Mouse (Mus musculus) olfactory bulb, adult 2 months (tissue): Measurements from ENCODE around the gene Samd4b. TPM values are rescaled to one million over a fixed set of nuclear protein-coding genes. Genes with fewer than 3 reads are reported as not detected.
A peak's percentile ranks its signal among the peaks of the same experiment; 100 is the strongest.

Source experiments
- H3K27ac ChIP-seq: fragments of 200-500 bp; 2 replicates; pipeline ENCODE4 v1.5.1; 2012; ENCODE audit warnings: low read depth, low read length; ENCODE audit not compliant: insufficient read depth
- H3K4me1 ChIP-seq: fragments of 200-500 bp; 2 replicates; pipeline ENCODE4 v1.6.1; 2012; ENCODE audit warnings: low read length; ENCODE audit not compliant: control insufficient read depth, insufficient read depth
- H3K4me3 ChIP-seq: fragments of 200-500 bp; 2 replicates; pipeline ENCODE4 v1.5.1; 2012; ENCODE audit warnings: mild to moderate bottlenecking, low read depth, low read length, moderate library complexity; ENCODE audit not compliant: insufficient read depth
- CTCF ChIP-seq: fragments of 200-500 bp; IDR thresholded peaks from 2 replicates; pipeline ENCODE4 v1.5.1; 2012; ENCODE audit warnings: low read depth, mild to moderate bottlenecking, low read length, moderate library complexity; ENCODE audit not compliant: insufficient read depth
- POLR2A ChIP-seq: fragments of 200-500 bp; IDR thresholded peaks from 2 replicates; pipeline ENCODE4 v1.6.1; 2012; ENCODE audit warnings: mild to moderate bottlenecking, low read depth, low read length, moderate library complexity; ENCODE audit not compliant: insufficient read depth
- WGBS: fragments of 180-500 bp; shearing (Covaris S2); methylation state at CpG from one replicate; pipeline ENCODE4 v1.1.7; 2018; 5-methylcytosine and 5-hydroxymethylcytosine counted together
- polyA plus RNA-seq: library from polyadenylated mRNA; stranded (reverse); fragments of >200 nt; gene quantifications from 2 replicates; pipeline ENCODE4 v1.2.4, GENCODE M21; 2012; ENCODE audit warnings: low replicate concordance; ENCODE audit not compliant: missing spikeins, insufficient read depth, insufficient read length

Samd4b gene
- polyA plus RNA-seq, 1 experiment, result not detected

GRCm38 (mm10) chr7:28476191-28476590 is 121.8 kb downstream of the Samd4b start:
- TF ChIP-seq POLR2A (no peak), CTCF (no peak)
- H3K4me3 ChIP-seq, result no peak overlapping the region
- H3K27ac ChIP-seq, result no peak overlapping the region
- WGBS, result 92% methylated on average over 6 of the region's 6 CpGs
- no peaks in the 10 kb centered on the region for H3K4me1 ChIP-seq

- Histone ChIP-seq H3K27ac (no peak overlapping the region), H3K4me1 (peaks cover 20% of the 10 kb centered on the region), H3K4me3 (peak overlapping the region; percentile 8; the same call in 1 of the 2 replicates)
- TF ChIP-seq POLR2A (no peak), CTCF (no peak)
- WGBS, result 32% methylated on average over 59 of the region's 63 CpGs
Observed at GRCm38 (mm10) chr7:28467213-28467751, 130.7 kb downstream of the Samd4b start.

GRCm38 (mm10) chr7:28466721-28467212 is 131.2 kb downstream of the Samd4b start:
- Histone ChIP-seq H3K4me3 (no peak overlapping the region), H3K4me1 (peaks cover 20% of the 10 kb centered on the region), H3K27ac (no peak overlapping the region)
- WGBS, result 59% methylated on average over 40 of the region's 40 CpGs
- TF ChIP-seq CTCF (no peak), POLR2A (no peak)

GRCm38 (mm10) chr7:28464416-28465212 is 133.3 kb downstream of the Samd4b start:
- WGBS, result 41% methylated on average over 10 of the region's 10 CpGs
- TF ChIP-seq CTCF (no peak), POLR2A (peak; percentile 52; the same call in 1 of the 2 replicates)
- peak overlapping the region; percentile 84 for H3K27ac ChIP-seq
- peak overlapping the region; percentile 50 for H3K4me3 ChIP-seq
- peaks cover 23% of the 10 kb centered on the region for H3K4me1 ChIP-seq

GRCm38 (mm10) chr7:28462769-28463168 is 135.2 kb downstream of the Samd4b start:
- Histone ChIP-seq H3K27ac (no peak overlapping the region), H3K4me1 (peaks cover 26% of the 10 kb centered on the region), H3K4me3 (no peak overlapping the region)
- 93% methylated on average over 2 of the region's 2 CpGs for WGBS
- TF ChIP-seq POLR2A (no peak), CTCF (no peak)

- TF ChIP-seq POLR2A (no peak), CTCF (no peak)
- peaks cover 13% of the 10 kb centered on the region; the same call in 1 of the 2 replicates for H3K4me1 ChIP-seq
- WGBS, result 88% methylated on average over 5 of the region's 5 CpGs
- no peak overlapping the region for H3K27ac ChIP-seq
- no peak overlapping the region for H3K4me3 ChIP-seq
Observed at GRCm38 (mm10) chr7:28460361-28460760, 137.6 kb downstream of the Samd4b start.

- Histone ChIP-seq H3K27ac (no peak overlapping the region), H3K4me3 (peak overlapping the region; percentile 98), H3K4me1 (peaks cover 8% of the 10 kb centered on the region)
- no peak for TF ChIP-seq POLR2A
- no peak for TF ChIP-seq CTCF
- 2% methylated on average over 23 of the region's 24 CpGs for WGBS
Observed at GRCm38 (mm10) chr7:28452361-28453005, 145.5 kb downstream of the Samd4b start.

- 0 out of 2 replicates have a peak within 1 kb of the TSS, but pooled peaks have one; percentile 17 for H3K27ac ChIP-seq
- WGBS, result under 1% methylated on average over 50 of the region's 97 CpGs
Observed at GRCm38 (mm10) chr7:28451531-28452360, 146.2 kb downstream of the Samd4b start, which contains the start of gene Lrfn1. Gene Lrfn1 (plus strand): TSS chr7:28451980.

More at GRCm38 (mm10) chr7:28451531-28452360, 146.2 kb downstream of the Samd4b start, which contains the start of gene Lrfn1:
- TF ChIP-seq CTCF, result no peak
- TF ChIP-seq POLR2A, result no peak
- peak within 1 kb of the TSS; percentile 98 for H3K4me3 ChIP-seq
- peaks cover 11% of the 10 kb centered on the region for H3K4me1 ChIP-seq
